Mouse (Mus musculus): ENCODE measurements around the gene Olfr50.

Olfr50 gene

DNA sequence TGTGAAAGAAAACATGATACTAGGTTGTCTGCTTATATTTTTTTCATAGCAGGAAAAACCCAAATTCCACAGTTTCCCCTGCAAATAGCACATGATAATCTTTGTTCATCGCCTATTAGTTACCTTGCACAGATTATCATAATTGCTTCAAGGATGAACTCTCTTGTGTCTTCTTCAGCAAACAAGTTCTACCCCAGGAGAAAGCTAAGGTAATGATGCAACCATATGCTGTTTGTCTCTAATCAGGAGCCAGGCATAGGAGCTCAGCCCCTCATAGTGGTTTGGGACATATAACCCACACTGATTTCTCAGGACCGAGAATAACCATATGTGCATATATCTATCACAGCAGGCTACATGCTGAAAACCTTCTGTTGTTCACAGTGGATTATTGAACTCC, at the start of gene Olfr50:
TSS of gene Olfr50 (plus strand) at position 301 of the 400 bp plus-strand sequence.
- no peak for DNase-seq

DNA sequence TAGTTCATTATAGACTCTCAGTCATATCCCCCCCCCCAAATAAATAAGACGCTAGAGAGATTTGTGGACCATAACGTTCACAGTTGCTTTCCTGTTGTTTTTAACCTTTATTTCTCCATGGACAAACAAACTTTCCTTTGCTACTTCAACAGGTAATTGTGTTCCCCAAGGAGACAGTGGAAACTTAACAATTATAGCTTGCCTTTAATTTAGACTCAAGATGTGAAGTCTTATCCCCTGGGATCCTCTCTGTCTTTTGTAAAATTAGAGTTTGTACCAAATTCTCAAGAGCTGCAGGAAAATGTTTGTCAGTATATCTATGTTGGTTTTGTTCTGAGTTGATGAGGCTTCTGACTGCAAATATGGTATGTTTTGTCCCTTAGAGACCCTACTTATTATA, 6.4 kb upstream of the Olfr50 start, which contains the start of gene Olfr348:
TSS of gene Olfr348 (plus strand) at position 301 of the 400 bp plus-strand sequence.
- no peak for DNase-seq

DNA sequence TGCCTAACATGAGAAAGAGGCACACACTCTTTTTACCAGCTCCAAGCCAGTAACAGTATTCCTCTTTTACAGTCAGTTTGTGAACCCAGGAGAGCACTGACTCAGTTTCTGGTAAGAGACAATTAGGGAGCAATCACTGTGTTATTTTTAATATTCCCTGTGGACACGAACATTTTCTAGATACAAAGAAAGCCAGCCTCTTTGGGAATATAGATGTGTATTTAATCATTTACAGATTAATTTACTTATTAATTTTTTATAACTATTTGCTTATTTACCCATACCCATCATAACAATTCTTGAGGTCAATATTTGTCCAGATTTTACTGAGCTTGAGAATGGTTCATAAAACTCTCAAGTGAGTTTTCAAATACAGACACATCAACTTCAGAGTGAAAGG, 26.6 kb downstream of the Olfr50 start, which contains the start of gene Olfr3:
TSS of gene Olfr3 (minus strand) at position 101 of the 400 bp plus-strand sequence.
- no peak for DNase-seq

- no peak for DNase-seq
Measured at GRCm38 (mm10) chr2:36846010-36846409, 55.7 kb downstream of the Olfr50 start, which contains the start of gene Olfr350. Gene Olfr350 (plus strand): TSS chr2:36846310.
